Mouse (Mus musculus): ENCODE measurements around the gene Mrap. TPM values are rescaled to one million over a fixed set of nuclear protein-coding genes. Genes with fewer than 3 reads are reported as not detected.

Gene Mrap
- polyA plus RNA-seq, 1 experiment: 3.3 TPM

DNA sequence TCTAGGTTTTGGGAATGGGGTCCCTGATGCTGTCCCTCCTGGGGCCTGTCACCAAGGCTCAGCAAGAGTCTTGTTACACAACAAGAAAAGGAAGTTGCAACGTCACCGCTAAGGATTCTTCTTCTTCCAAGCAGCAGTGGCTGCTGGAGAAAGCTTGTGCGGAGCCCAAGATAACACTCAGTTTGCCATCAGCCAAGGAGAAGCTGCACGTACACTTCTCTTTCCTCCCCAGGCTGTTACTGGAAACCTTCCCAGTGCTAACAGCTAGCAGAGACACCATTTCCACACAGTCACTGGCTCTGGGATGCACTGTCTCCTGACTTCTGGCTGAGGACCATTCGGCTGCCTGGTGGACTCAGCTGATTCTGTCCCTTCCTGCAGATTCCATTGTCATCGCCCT is 9.1 kb downstream of the Mrap start:
- H3K27me3 ChIP-seq (replicated peaks): no peaks in the 10 kb centered on the region
- peaks cover 26% of the 10 kb centered on the region for H3K36me3 ChIP-seq (replicated peaks; ENCODE audit: low read length)
- H3K4me3 ChIP-seq (replicated peaks): peak overlapping the region; percentile 76
- no peak for TF ChIP-seq GATA1 (IDR thresholded peaks at IDR 0.05; ENCODE audit: borderline replicate concordance, low read length)
- no peak for TF ChIP-seq FLI1 (IDR thresholded peaks at IDR 0.05; ENCODE audit: low read length)
- peaks cover 54% of the 10 kb centered on the region for H3K4me1 ChIP-seq
- no peaks in the 10 kb centered on the region for H3K9me3 ChIP-seq

DNA sequence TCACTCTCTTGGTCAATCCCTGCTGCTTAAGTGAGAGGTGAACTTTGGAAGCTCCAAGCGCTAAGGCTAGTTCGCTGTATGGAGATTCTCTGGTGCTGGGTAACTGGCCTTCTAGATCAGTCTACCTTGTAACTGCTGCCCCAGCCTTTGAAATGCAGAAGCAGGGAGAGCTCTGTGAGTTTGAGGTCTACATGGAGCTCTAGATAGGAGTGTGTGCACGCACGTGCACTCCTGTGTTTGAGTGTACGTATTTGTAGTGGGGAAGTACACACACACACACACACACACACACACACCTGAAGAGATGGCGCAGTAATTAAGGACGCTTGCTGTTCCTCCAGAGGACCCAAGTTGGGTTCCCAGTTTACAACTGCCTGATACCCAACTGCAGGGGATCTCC is 10.2 kb downstream of the Mrap start:
- H3K4me1 ChIP-seq: peaks cover 63% of the 10 kb centered on the region
- no peak overlapping the region for H3K4me3 ChIP-seq (replicated peaks)
- H3K36me3 ChIP-seq (replicated peaks; ENCODE audit: low read length): peaks cover 36% of the 10 kb centered on the region

DNA sequence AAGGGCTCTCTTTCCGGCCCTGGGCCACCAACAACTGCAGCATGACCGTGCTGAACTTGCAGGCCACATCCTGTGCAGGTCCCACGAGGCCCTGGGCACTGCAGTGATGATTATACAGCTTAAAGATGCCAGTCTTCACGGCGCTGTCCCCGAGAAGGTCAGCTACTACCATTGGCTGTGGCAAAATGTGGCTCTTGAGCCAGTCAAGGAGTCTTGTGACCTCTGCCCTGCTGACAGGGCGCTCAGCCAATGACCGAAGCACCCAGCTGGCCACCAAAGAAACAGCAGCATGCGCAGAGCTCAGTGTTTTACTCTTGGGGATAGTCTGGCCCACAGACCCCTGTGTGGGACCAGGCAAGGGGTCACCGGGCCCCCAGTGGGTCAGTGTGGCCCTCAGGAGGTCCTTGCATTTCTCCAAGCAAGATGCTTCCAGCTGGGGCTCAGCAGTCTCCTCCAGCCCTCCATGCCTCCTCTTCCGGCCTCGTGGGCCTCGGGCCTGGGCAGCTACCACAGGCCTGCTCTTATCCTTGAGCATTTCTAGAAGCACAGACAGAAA is 15.5 kb downstream of the Mrap start:
- peaks cover 81% of the 10 kb centered on the region for H3K36me3 ChIP-seq (replicated peaks; ENCODE audit: low read length)
- no peak for TF ChIP-seq GATA1 (IDR thresholded peaks at IDR 0.05; ENCODE audit: borderline replicate concordance, low read length)
- no peak overlapping the region for H3K4me3 ChIP-seq (replicated peaks)
- H3K4me1 ChIP-seq: peaks cover 36% of the 10 kb centered on the region
- no peaks in the 10 kb centered on the region for H3K9me3 ChIP-seq
- H3K27me3 ChIP-seq (replicated peaks): no peaks in the 10 kb centered on the region

More for the DNA sequence above, 10.2 kb downstream of the Mrap start:
- TF ChIP-seq FLI1 (IDR thresholded peaks at IDR 0.05; ENCODE audit: low read length) (no peak), GATA1 (IDR thresholded peaks at IDR 0.05; ENCODE audit: borderline replicate concordance, low read length) (no peak)
- no peaks in the 10 kb centered on the region for H3K27me3 ChIP-seq (replicated peaks)
- no peaks in the 10 kb centered on the region for H3K9me3 ChIP-seq

DNA sequence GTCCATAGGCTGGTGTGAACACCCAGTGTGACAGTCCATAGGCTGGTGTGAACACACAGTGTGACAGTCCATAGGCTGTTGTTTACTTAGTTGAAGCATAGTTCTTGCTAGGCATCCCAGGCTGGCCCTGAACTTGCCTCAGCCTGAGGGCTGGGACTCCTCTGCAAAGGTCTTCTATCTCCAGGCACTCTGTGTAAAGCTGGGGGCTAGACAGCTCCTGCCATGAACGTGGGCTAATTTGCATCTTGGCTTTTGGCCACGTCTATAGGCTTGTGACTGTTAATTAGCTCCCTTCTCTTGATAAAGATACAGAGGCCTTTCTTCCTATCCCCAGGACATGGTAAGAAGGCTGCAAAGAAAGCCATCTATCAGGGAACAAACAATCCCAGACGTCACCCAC is 21.3 kb downstream of the Mrap start:
- Histone ChIP-seq H3K4me1 (peaks cover 9% of the 10 kb centered on the region; the same call in 1 of the 2 replicates), H3K4me3 (replicated peaks) (no peak overlapping the region), H3K9me3 (peaks cover 9% of the 10 kb centered on the region), H3K36me3 (replicated peaks; ENCODE audit: low read length) (peaks cover 91% of the 10 kb centered on the region), H3K27me3 (replicated peaks) (no peaks in the 10 kb centered on the region)
- no peak for TF ChIP-seq GATA1 (IDR thresholded peaks at IDR 0.05; ENCODE audit: borderline replicate concordance, low read length)
- TF ChIP-seq FLI1 (IDR thresholded peaks at IDR 0.05; ENCODE audit: low read length): no peak

DNA sequence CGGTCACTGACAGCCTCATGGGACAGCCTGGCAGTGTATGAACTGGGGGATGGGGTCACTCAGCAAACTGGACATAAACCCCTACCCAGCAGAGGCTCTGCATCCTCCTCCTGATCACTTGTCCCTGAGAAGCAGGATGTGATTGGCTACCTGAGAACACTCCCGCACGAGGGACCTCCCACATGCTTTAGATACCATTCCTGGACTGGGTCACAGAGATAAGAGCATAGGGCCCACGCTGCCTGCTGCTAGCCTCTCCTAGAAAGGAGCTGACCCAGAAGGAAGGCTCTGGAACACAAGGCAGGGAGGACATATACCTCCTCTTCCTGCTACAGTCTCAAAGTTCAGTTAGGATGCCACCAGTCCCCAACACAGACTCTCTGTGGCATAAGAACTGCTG is 22.5 kb downstream of the Mrap start:
- Histone ChIP-seq H3K4me1 (peaks cover 9% of the 10 kb centered on the region; the same call in 1 of the 2 replicates), H3K36me3 (replicated peaks; ENCODE audit: low read length) (peaks cover 90% of the 10 kb centered on the region), H3K9me3 (peaks cover 9% of the 10 kb centered on the region), H3K4me3 (replicated peaks) (no peak overlapping the region), H3K27me3 (replicated peaks) (no peaks in the 10 kb centered on the region)
- TF ChIP-seq FLI1 (IDR thresholded peaks at IDR 0.05; ENCODE audit: low read length) (no peak), GATA1 (IDR thresholded peaks at IDR 0.05; ENCODE audit: borderline replicate concordance, low read length) (no peak)

DNA sequence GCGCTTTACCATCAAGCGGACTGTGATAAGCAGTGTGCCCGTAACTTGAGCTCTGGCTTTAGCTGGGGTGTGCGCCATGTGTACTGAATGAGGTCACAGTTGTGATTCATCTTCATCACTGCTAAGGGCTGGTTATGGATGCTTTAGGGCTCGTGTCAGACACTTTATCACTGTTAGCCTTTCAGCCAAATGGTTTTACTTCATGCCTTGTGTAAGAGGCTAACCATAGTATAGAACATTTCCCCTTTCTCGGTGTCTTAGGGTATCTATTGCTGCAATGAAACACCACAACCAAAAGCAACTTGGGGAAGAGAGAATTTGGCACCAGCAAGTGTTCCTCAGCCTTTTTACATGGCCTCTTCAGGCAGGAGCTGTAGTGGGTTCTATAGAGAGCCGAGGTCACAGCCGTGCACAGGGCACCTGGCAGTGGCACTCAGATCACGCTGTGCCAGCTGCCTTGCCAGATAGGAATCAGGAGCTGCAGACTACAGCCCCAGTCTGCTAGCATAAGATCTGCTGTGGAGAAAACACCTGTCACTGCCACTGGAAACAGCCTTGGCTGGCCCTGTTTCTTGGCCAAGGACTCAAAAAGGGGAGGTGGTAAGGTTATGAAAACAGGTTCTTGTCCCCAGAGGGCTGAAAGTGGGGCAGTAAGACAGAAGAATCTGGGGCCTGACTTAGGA is 27.3 kb downstream of the Mrap start:
- no peak overlapping the region for H3K4me3 ChIP-seq (replicated peaks)
- H3K4me1 ChIP-seq: peaks cover 9% of the 10 kb centered on the region; the same call in 1 of the 2 replicates
- H3K36me3 ChIP-seq (replicated peaks; ENCODE audit: low read length): peaks cover 97% of the 10 kb centered on the region
- TF ChIP-seq FLI1 (IDR thresholded peaks at IDR 0.05; ENCODE audit: low read length): no peak
- TF ChIP-seq GATA1 (IDR thresholded peaks at IDR 0.05; ENCODE audit: borderline replicate concordance, low read length): no peak
- H3K27me3 ChIP-seq (replicated peaks): no peaks in the 10 kb centered on the region
- H3K9me3 ChIP-seq: peaks cover 9% of the 10 kb centered on the region

DNA sequence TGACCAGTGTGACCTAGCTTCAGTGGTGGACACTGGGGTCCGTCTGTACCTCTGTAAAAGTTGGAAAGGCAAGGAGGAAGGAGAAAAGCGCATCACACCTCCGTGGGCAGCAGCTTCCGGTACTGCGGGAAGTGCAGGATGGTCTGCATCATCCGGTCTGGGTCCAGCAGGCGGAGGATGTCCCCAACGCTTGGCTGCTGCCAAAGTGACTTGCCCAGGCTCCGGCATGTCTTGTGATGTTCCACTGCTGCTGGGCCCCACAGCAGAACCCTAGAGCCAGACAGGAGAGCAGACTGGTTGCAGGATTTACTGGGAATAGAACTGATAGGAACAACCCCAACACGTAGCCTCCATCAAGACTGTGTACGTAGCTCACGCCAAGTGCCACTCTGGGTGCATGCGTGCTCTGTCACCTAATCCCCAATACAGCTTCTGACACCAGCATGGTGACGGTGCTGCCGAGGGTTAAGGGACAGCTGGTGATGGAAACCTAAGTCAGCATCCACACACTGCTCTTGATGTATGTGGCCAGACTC is 29.0 kb downstream of the Mrap start:
- TF ChIP-seq GATA1 (IDR thresholded peaks at IDR 0.05; ENCODE audit: borderline replicate concordance, low read length) (no peak), FLI1 (IDR thresholded peaks at IDR 0.05; ENCODE audit: low read length) (no peak)
- peaks cover 96% of the 10 kb centered on the region for H3K36me3 ChIP-seq (replicated peaks; ENCODE audit: low read length)
- H3K4me1 ChIP-seq: peaks cover 2% of the 10 kb centered on the region; the same call in 1 of the 2 replicates
- no peaks in the 10 kb centered on the region for H3K27me3 ChIP-seq (replicated peaks)
- no peak overlapping the region for H3K4me3 ChIP-seq (replicated peaks)
- H3K9me3 ChIP-seq: peaks cover 9% of the 10 kb centered on the region

DNA sequence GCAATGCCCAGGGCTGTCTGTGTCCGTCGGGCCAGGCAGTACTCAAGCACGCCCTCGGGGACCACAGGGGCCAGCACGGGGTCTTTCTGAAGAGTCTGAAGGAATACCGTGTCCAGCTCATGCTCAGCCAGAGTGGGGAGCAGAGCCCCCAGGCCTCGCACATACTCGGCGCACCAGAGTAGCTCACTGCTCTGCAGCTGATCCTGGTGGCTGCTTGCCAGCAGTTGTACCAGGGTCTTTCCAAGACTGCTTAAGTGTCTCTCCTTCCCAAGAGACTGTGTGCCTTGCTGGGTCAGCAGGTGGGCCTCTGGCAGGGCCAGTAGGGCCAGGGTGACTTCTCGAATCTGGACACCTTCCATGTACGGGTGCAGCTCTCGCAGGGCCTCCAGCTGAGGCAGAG is 36.2 kb downstream of the Mrap start:
- Histone ChIP-seq H3K36me3 (replicated peaks; ENCODE audit: low read length) (peaks cover 99% of the 10 kb centered on the region), H3K9me3 (no peaks in the 10 kb centered on the region), H3K4me3 (replicated peaks) (no peak overlapping the region), H3K4me1 (peaks cover 6% of the 10 kb centered on the region; the same call in 1 of the 2 replicates), H3K27me3 (replicated peaks) (no peaks in the 10 kb centered on the region)
- TF ChIP-seq GATA1 (IDR thresholded peaks at IDR 0.05; ENCODE audit: borderline replicate concordance, low read length) (no peak), FLI1 (IDR thresholded peaks at IDR 0.05; ENCODE audit: low read length) (no peak)

DNA sequence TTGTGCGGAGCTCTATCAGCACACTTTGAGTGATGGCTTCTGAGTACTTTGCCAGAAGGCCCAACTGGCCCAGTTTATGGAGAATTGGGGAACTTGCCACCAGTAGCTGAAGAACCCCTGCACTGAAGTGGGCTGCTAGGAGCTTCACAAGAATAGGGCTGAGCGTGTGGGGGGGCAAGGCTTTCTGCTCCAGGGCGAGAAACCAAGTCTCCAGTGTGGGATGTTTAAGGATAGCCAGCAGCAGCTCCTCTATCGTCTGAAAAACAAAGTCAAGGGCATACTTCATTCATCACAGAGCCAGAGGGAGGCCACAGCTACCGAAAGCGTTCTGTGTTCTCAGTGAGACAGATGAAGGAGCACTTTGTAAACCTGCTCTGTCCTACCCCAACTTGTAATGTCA is 36.6 kb downstream of the Mrap start:
- H3K4me1 ChIP-seq: peaks cover 6% of the 10 kb centered on the region; the same call in 1 of the 2 replicates
- H3K36me3 ChIP-seq (replicated peaks; ENCODE audit: low read length): peaks cover 99% of the 10 kb centered on the region
- H3K9me3 ChIP-seq: no peaks in the 10 kb centered on the region
- no peaks in the 10 kb centered on the region for H3K27me3 ChIP-seq (replicated peaks)
- H3K4me3 ChIP-seq (replicated peaks): no peak overlapping the region
- TF ChIP-seq FLI1 (IDR thresholded peaks at IDR 0.05; ENCODE audit: low read length) (no peak), GATA1 (IDR thresholded peaks at IDR 0.05; ENCODE audit: borderline replicate concordance, low read length) (no peak)

DNA sequence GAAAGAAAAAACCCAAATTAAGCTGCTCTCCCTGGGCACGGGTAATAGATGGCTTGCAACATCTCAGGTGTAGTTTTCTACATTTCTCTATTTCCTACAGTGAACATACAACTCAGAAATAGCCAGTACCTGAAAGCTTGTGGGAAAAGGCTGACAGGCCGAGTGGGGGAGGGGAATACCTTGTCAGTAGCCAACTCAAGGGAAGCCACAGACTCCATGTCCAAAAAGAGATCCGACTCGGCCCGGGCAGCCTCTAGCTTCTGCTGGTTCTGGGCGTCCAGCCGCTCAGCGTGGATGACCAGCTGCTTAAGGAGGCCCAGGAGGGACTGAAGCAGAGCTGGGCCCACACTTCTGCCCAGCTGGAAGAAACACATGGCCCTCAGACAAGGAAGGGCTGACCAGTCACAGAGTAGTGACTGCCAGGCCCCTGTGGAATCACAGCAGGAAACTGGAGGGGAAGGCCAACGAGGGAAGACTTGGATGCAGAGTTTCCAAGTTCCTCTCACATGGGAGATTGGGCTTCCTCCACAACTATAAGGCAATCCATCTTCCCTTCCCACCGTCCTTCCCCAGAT is 38.0 kb downstream of the Mrap start:
- H3K36me3 ChIP-seq (replicated peaks; ENCODE audit: low read length): peaks cover 100% of the 10 kb centered on the region
- no peaks in the 10 kb centered on the region for H3K9me3 ChIP-seq
- H3K27me3 ChIP-seq (replicated peaks): no peaks in the 10 kb centered on the region
- no peak overlapping the region for H3K4me3 ChIP-seq (replicated peaks)
- H3K4me1 ChIP-seq: peaks cover 6% of the 10 kb centered on the region; the same call in 1 of the 2 replicates
- TF ChIP-seq FLI1 (IDR thresholded peaks at IDR 0.05; ENCODE audit: low read length) (no peak), GATA1 (IDR thresholded peaks at IDR 0.05; ENCODE audit: borderline replicate concordance, low read length) (no peak)
